Mouse (Mus musculus) liver, adult 2 months (tissue): ENCODE data around the gene Cdk8.

Experiments used
- CTCF ChIP-seq: fragments of 200-500 bp; IDR thresholded peaks from 2 replicates; pipeline ENCODE4 v1.5.1; 2011; ENCODE audit warnings: low read depth, low read length, control low read depth
- POLR2A ChIP-seq: fragments of 200-500 bp; IDR thresholded peaks from 2 replicates; pipeline ENCODE4 v1.6.1; 2011; ENCODE audit warnings: low read length, control low read depth; ENCODE audit not compliant: insufficient read depth; ENCODE audit errors: extremely low read depth

- TF ChIP-seq CTCF (no peak), POLR2A (no peak)
These were observed 35.0 kb downstream of the Cdk8 start for GRCm38 (mm10) chr5:146265934-146266591.
